Mouse (Mus musculus) stomach, postnatal 0 days (tissue): ENCODE measurements at regions not wholly inside any gene's neighbourhood (a gene's known extent, or its start where the extent isn't known, plus 50 kb on each side); places are given as distances from the start of the nearest gene placed in this dataset.

Experiments used
- CTCF ChIP-seq: IDR thresholded peaks from 2 replicates; pipeline ENCODE4 v1.5.1; 2016; ENCODE audit warnings: antibody characterized with exemption, low read depth, mild to moderate bottlenecking, moderate library complexity
- EP300 ChIP-seq: optimal IDR thresholded peaks from 2 replicates; pipeline ENCODE3; 2016; ENCODE audit warnings: antibody characterized with exemption

DNA sequence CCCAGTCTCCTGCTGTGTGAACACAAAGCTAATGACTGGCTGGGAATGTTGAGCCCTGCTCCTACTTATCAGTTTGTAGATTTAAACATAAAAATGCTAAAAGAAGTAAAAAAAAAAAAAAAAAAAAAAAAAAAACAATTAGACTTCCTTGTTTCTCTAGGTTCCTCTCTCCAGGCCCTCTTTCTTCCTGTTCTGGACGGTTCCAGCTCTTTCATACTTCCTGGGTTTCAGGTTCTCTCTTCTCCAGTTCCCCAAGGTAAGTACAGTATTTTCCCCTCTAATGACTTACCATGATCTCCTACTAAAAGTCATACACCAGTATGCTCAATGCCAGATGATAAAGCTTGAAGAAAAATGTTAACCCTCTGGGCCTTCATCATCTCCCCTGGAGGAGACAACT, 284.3 kb downstream of the Btg1 start:
- TF ChIP-seq CTCF: no peak
- no peak for TF ChIP-seq EP300
